Comparison of ENCODE assay signal across 15 mouse cellular contexts in the genomic region with DNA sequence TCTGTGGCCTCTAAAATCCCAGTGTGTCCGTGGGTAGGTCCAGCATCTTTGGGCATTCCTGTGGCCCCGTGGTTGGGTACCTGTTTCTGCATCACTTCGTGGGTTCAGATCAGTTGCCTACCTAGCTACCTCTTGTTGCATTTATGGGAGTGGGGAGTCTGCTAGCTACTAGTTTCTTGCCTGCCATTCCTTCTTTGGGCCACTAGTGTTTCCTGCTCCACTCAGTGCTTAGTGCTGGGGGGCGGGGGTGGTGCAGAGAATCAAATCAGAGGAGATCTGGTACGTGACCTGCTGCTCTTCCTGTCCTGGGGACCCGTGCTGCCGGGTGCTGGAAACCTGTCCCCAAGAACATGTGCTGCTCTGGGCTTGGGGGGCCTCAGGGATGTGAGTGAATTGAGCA.
"Had no signal": no experiment of that assay in that cellular context is flagged by ENCODE, and none has a peak within 500 bp of the region (broad histone marks: within the 10 kb centered on the region; RNA-seq: fewer than 3 reads in every experiment).

No protein-coding gene starts in this region.

- ATAC-seq: midbrain, embryonic 15.5 days had no signal

- H3K4me2 ChIP-seq: kidney, embryonic 15.5 days; limb, embryonic 13.5 days; midbrain, embryonic 15.5 days; neural tube, embryonic 13.5 days had no signal

- H3K4me3 ChIP-seq: kidney, embryonic 15.5 days; limb, embryonic 13.5 days; midbrain, embryonic 10.5 days; midbrain, embryonic 15.5 days; neural tube, embryonic 13.5 days had no signal

- H3K27ac ChIP-seq: kidney, embryonic 15.5 days; limb, embryonic 13.5 days; liver, embryonic 14.5 days; midbrain, embryonic 10.5 days; midbrain, embryonic 15.5 days; neural tube, embryonic 13.5 days; stomach, postnatal 0 days had no signal

- H3K9ac ChIP-seq: kidney, embryonic 15.5 days; limb, embryonic 13.5 days; liver, embryonic 14.5 days; midbrain, embryonic 15.5 days; neural tube, embryonic 13.5 days had no signal

- H3K36me3 ChIP-seq: kidney, embryonic 15.5 days; limb, embryonic 13.5 days; midbrain, embryonic 10.5 days; midbrain, embryonic 15.5 days; neural tube, embryonic 13.5 days had no signal

- H3K9me3 ChIP-seq: kidney, embryonic 15.5 days; limb, embryonic 13.5 days; midbrain, embryonic 10.5 days; midbrain, embryonic 15.5 days; neural tube, embryonic 13.5 days had no signal

- DNase-seq: kidney, postnatal 14 days; layer of hippocampus, adult 9-11 months; layer of hippocampus, postnatal 36 days; left cerebral cortex, postnatal 4 days; lung, adult 18-20 months; lung, postnatal 36 days; right cerebral cortex, adult 18-20 months; thymus, postnatal 4 days had no signal
